Mouse (Mus musculus): ENCODE results near the gene Lgals12. TPM values are rescaled to one million over a fixed set of nuclear protein-coding genes. Genes with fewer than 3 reads are reported as not detected.

The Lgals12 gene
- polyA plus RNA-seq, 1 experiment from 2014 or later: 0.16 TPM

DNA sequence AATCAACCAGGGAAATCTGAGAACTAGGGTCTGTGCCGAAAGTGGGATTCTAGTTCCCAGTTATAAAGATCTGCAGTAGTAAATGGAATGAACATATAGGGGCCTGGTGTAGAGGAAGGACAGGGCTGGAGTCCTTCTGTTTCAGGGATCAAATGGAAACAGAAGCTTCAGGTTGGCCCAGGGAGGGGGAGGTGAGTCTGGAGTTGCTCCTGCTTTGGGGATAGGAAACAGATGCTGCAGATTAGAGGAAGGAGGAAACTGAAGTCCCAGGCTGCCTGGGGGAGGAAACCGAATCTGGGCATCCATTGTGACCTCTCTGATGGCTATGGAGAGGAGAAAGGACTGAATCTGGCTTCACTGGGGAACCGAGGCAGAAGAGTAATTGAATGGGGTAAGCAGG, 38.6 kb downstream of the Lgals12 start:
- H3K4me3 ChIP-seq (ENCODE audit: low read depth, low read length): no peak overlapping the region
- H3K4me2 ChIP-seq (ENCODE audit: low read depth, low read length): no peak overlapping the region
- H3K9ac ChIP-seq (replicated peaks; ENCODE audit: low read depth, low read length): no peak overlapping the region
- no peaks in the 10 kb centered on the region for H3K36me3 ChIP-seq (ENCODE audit: control insufficient read depth, insufficient read depth, low read length)
- WGBS: 59% methylated on average over 3 of the region's 3 CpGs
- no peaks in the 10 kb centered on the region for H3K27me3 ChIP-seq (ENCODE audit: control insufficient read depth, insufficient read depth, low read length)
- H3K4me1 ChIP-seq (ENCODE audit: control insufficient read depth, insufficient read depth, low read length): no peaks in the 10 kb centered on the region
- no peak overlapping the region for H3K27ac ChIP-seq (ENCODE audit: low read depth, low read length)
- no peaks in the 10 kb centered on the region for H3K9me3 ChIP-seq (ENCODE audit: control insufficient read depth, low read length)
- no peak for ATAC-seq (ENCODE audit: low read depth)

- ATAC-seq (ENCODE audit: low read depth): no peak
- WGBS: 61% methylated on average over 3 of the region's 3 CpGs
- no peak overlapping the region for H3K27ac ChIP-seq (ENCODE audit: low read depth, low read length)
- H3K9me3 ChIP-seq (ENCODE audit: control insufficient read depth, low read length): no peaks in the 10 kb centered on the region
- H3K27me3 ChIP-seq (ENCODE audit: control insufficient read depth, insufficient read depth, low read length): no peaks in the 10 kb centered on the region
- H3K4me2 ChIP-seq (ENCODE audit: low read depth, low read length): no peak overlapping the region
- H3K36me3 ChIP-seq (ENCODE audit: control insufficient read depth, insufficient read depth, low read length): no peaks in the 10 kb centered on the region
- no peak overlapping the region for H3K9ac ChIP-seq (replicated peaks; ENCODE audit: low read depth, low read length)
- H3K4me1 ChIP-seq (ENCODE audit: control insufficient read depth, insufficient read depth, low read length): no peaks in the 10 kb centered on the region
- H3K4me3 ChIP-seq (ENCODE audit: low read depth, low read length): no peak overlapping the region
Observed at GRCm38 (mm10) chr19:7566826-7567225, 40.2 kb downstream of the Lgals12 start.

- H3K36me3 ChIP-seq (ENCODE audit: control insufficient read depth, insufficient read depth, low read length): no peaks in the 10 kb centered on the region
- no peak overlapping the region for H3K4me2 ChIP-seq (ENCODE audit: low read depth, low read length)
- H3K27ac ChIP-seq (ENCODE audit: low read depth, low read length): no peak overlapping the region
- no peak overlapping the region for H3K4me3 ChIP-seq (ENCODE audit: low read depth, low read length)
- H3K9me3 ChIP-seq (ENCODE audit: control insufficient read depth, low read length): no peaks in the 10 kb centered on the region
- ATAC-seq (ENCODE audit: low read depth): no peak
- no peaks in the 10 kb centered on the region for H3K27me3 ChIP-seq (ENCODE audit: control insufficient read depth, insufficient read depth, low read length)
- H3K9ac ChIP-seq (replicated peaks; ENCODE audit: low read depth, low read length): no peak overlapping the region
- WGBS: 79% methylated on average over 1 of the region's 1 CpGs
- H3K4me1 ChIP-seq (ENCODE audit: control insufficient read depth, insufficient read depth, low read length): no peaks in the 10 kb centered on the region
Observed at GRCm38 (mm10) chr19:7564457-7564856, 42.5 kb downstream of the Lgals12 start.

- ATAC-seq (ENCODE audit: low read depth): no peak
- 94% methylated on average over 2 of the region's 2 CpGs for WGBS
- H3K36me3 ChIP-seq (ENCODE audit: control insufficient read depth, insufficient read depth, low read length): no peaks in the 10 kb centered on the region
- no peaks in the 10 kb centered on the region for H3K9me3 ChIP-seq (ENCODE audit: control insufficient read depth, low read length)
- H3K4me2 ChIP-seq (ENCODE audit: low read depth, low read length): no peak overlapping the region
- no peak overlapping the region for H3K9ac ChIP-seq (replicated peaks; ENCODE audit: low read depth, low read length)
- no peaks in the 10 kb centered on the region for H3K27me3 ChIP-seq (ENCODE audit: control insufficient read depth, insufficient read depth, low read length)
- H3K27ac ChIP-seq (ENCODE audit: low read depth, low read length): no peak overlapping the region
- no peaks in the 10 kb centered on the region for H3K4me1 ChIP-seq (ENCODE audit: control insufficient read depth, insufficient read depth, low read length)
- no peak overlapping the region for H3K4me3 ChIP-seq (ENCODE audit: low read depth, low read length)
Observed at GRCm38 (mm10) chr19:7563676-7564075, 43.3 kb downstream of the Lgals12 start.

DNA sequence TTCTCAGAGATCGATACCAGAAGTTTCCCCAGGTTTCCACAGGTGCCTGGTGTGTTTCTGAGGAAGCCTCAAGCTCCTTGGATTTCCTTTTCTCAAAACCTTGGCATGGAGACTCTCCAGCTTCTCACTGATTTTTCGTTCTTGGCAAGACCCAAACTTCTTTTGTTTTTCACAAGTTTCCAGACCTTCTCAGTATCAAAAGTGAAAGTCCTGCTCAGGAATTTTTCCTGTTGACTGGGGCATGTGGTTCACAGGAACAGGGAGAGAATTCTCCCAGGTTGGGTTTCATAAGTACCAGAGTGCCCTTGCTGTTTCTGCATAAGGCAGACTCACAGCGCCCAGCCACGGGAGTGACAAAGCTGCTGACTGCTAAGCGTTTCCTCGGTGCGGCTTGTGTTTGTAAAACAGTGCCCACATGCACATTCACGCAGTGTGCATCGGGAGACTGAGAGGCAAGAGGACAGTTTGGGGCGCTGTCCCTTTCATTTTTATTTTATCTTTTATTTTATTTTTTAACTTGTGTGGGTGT, 44.3 kb downstream of the Lgals12 start:
- Histone ChIP-seq H3K27me3 (ENCODE audit: control insufficient read depth, insufficient read depth, low read length) (no peaks in the 10 kb centered on the region), H3K9me3 (ENCODE audit: control insufficient read depth, low read length) (no peaks in the 10 kb centered on the region), H3K4me2 (ENCODE audit: low read depth, low read length) (no peak overlapping the region), H3K36me3 (ENCODE audit: control insufficient read depth, insufficient read depth, low read length) (no peaks in the 10 kb centered on the region), H3K4me3 (ENCODE audit: low read depth, low read length) (no peak overlapping the region), H3K4me1 (ENCODE audit: control insufficient read depth, insufficient read depth, low read length) (no peaks in the 10 kb centered on the region; the same call in 1 of the 2 replicates), H3K9ac (replicated peaks; ENCODE audit: low read depth, low read length) (no peak overlapping the region), H3K27ac (ENCODE audit: low read depth, low read length) (no peak overlapping the region)
- WGBS: 88% methylated on average over 10 of the region's 10 CpGs
- ATAC-seq (ENCODE audit: low read depth): no peak

DNA sequence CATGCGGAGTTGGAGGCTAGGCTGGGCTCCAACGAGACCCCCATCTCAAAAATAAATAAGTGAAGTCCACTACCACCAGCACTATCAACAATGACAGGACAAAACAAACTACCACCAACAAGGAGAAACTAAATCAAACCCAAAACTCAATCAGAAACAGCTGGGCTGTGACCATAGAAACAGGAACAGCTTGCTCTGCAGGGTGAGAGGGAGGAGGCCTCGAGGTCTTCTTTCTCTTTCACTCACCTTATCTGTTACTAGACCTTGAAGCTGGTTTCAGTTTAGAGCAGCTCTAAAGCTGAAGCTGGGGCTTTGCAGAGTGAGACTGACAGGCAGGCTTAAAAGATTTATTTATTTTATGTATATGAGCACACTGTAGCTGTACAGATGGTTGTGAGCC, 45.5 kb downstream of the Lgals12 start:
- Histone ChIP-seq H3K4me2 (ENCODE audit: low read depth, low read length) (no peak overlapping the region), H3K4me1 (ENCODE audit: control insufficient read depth, insufficient read depth, low read length) (no peaks in the 10 kb centered on the region; the same call in 1 of the 2 replicates), H3K36me3 (ENCODE audit: control insufficient read depth, insufficient read depth, low read length) (no peaks in the 10 kb centered on the region), H3K9me3 (ENCODE audit: control insufficient read depth, low read length) (no peaks in the 10 kb centered on the region), H3K27ac (ENCODE audit: low read depth, low read length) (no peak overlapping the region), H3K27me3 (ENCODE audit: control insufficient read depth, insufficient read depth, low read length) (no peaks in the 10 kb centered on the region), H3K4me3 (ENCODE audit: low read depth, low read length) (no peak overlapping the region), H3K9ac (replicated peaks; ENCODE audit: low read depth, low read length) (no peak overlapping the region)
- ATAC-seq (ENCODE audit: low read depth): no peak
- WGBS: 83% methylated on average over 3 of the region's 3 CpGs

- WGBS: 80% methylated on average over 4 of the region's 4 CpGs
- H3K9ac ChIP-seq (replicated peaks; ENCODE audit: low read depth, low read length): no peak overlapping the region
- no peak overlapping the region for H3K4me3 ChIP-seq (ENCODE audit: low read depth, low read length)
- no peaks in the 10 kb centered on the region for H3K27me3 ChIP-seq (ENCODE audit: control insufficient read depth, insufficient read depth, low read length)
- no peak overlapping the region for H3K4me2 ChIP-seq (ENCODE audit: low read depth, low read length)
- no peaks in the 10 kb centered on the region for H3K9me3 ChIP-seq (ENCODE audit: control insufficient read depth, low read length)
- no peak overlapping the region for H3K27ac ChIP-seq (ENCODE audit: low read depth, low read length)
- no peaks in the 10 kb centered on the region; the same call in 1 of the 2 replicates for H3K4me1 ChIP-seq (ENCODE audit: control insufficient read depth, insufficient read depth, low read length)
- H3K36me3 ChIP-seq (ENCODE audit: control insufficient read depth, insufficient read depth, low read length): no peaks in the 10 kb centered on the region
- no peak for ATAC-seq (ENCODE audit: low read depth)
Observed at GRCm38 (mm10) chr19:7559986-7560385, 47.0 kb downstream of the Lgals12 start.

DNA sequence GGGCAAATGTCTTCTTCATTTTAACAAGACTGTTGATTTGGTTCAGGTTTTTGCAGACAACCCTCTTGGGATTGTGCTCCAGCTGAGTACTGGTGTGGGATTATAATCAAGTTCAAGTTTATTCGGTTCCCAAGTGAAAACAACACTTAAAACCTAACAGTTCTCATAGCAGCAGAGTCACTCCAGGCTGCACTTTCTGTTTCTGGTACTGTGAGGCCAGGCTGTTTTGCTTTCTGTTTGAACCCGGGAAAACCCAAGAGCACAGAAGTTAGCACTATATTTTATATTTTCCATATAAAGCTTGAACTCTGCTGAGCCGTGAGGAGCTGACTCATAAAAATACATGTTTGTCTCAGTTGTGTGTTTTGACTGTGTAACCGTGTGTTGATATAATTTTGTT, 48.3 kb downstream of the Lgals12 start:
- no peak for ATAC-seq (ENCODE audit: low read depth)
- WGBS: 84% methylated on average over 4 of the region's 4 CpGs

GRCm38 (mm10) chr19:7557844-7558243, 49.1 kb downstream of the Lgals12 start:
- no peak overlapping the region for H3K9ac ChIP-seq (replicated peaks; ENCODE audit: low read depth, low read length)
- no peak for ATAC-seq (ENCODE audit: low read depth)
- H3K4me3 ChIP-seq (ENCODE audit: low read depth, low read length): peak overlapping the region; percentile 27
- no peak overlapping the region for H3K27ac ChIP-seq (ENCODE audit: low read depth, low read length)
- peak overlapping the region; percentile 52 for H3K4me2 ChIP-seq (ENCODE audit: low read depth, low read length)
- WGBS: 10% methylated on average over 4 of the region's 4 CpGs
- H3K27me3 ChIP-seq (ENCODE audit: control insufficient read depth, insufficient read depth, low read length): no peaks in the 10 kb centered on the region
- H3K4me1 ChIP-seq (ENCODE audit: control insufficient read depth, insufficient read depth, low read length): no peaks in the 10 kb centered on the region; the same call in 1 of the 2 replicates
- H3K36me3 ChIP-seq (ENCODE audit: control insufficient read depth, insufficient read depth, low read length): no peaks in the 10 kb centered on the region
- no peaks in the 10 kb centered on the region for H3K9me3 ChIP-seq (ENCODE audit: control insufficient read depth, low read length)

More for the DNA sequence above, 48.3 kb downstream of the Lgals12 start:
- no peaks in the 10 kb centered on the region; the same call in 1 of the 2 replicates for H3K4me1 ChIP-seq (ENCODE audit: control insufficient read depth, insufficient read depth, low read length)
- no peaks in the 10 kb centered on the region for H3K27me3 ChIP-seq (ENCODE audit: control insufficient read depth, insufficient read depth, low read length)
- H3K36me3 ChIP-seq (ENCODE audit: control insufficient read depth, insufficient read depth, low read length): no peaks in the 10 kb centered on the region
- no peak overlapping the region for H3K4me3 ChIP-seq (ENCODE audit: low read depth, low read length)
- H3K9me3 ChIP-seq (ENCODE audit: control insufficient read depth, low read length): no peaks in the 10 kb centered on the region
- H3K4me2 ChIP-seq (ENCODE audit: low read depth, low read length): no peak overlapping the region
- no peak overlapping the region for H3K27ac ChIP-seq (ENCODE audit: low read depth, low read length)
- H3K9ac ChIP-seq (replicated peaks; ENCODE audit: low read depth, low read length): no peak overlapping the region
